Mouse (Mus musculus) small intestine, adult 2 months (tissue): Measurements from ENCODE around the gene Uvrag. TPM values are rescaled to one million over a fixed set of nuclear protein-coding genes. Genes with fewer than 3 reads are reported as not detected.

Source experiments
- H3K27ac ChIP-seq: fragments of 200-500 bp; 2 replicates; pipeline ENCODE4 v1.5.1; 2012; ENCODE audit warnings: low read depth, low read length, control low read depth, inconsistent platforms; ENCODE audit not compliant: insufficient read depth
- H3K27me3 ChIP-seq: fragments of 200-500 bp; 2 replicates; pipeline ENCODE4 v1.6.1; 2012; ENCODE audit warnings: mild to moderate bottlenecking, moderate library complexity, low read length, inconsistent platforms; ENCODE audit not compliant: control insufficient read depth, insufficient read depth
- H3K36me3 ChIP-seq: fragments of 200-500 bp; 2 replicates; pipeline ENCODE4 v1.6.1; 2012; ENCODE audit warnings: mild to moderate bottlenecking, low read length, control low read depth, inconsistent platforms; ENCODE audit not compliant: control insufficient read depth, insufficient read depth
- H3K4me1 ChIP-seq: fragments of 200-500 bp; 2 replicates; pipeline ENCODE4 v1.6.1; 2012; ENCODE audit warnings: low read length, inconsistent platforms, mixed read lengths; ENCODE audit not compliant: control insufficient read depth, insufficient read depth, insufficient read length
- H3K4me3 ChIP-seq: fragments of 200-500 bp; 2 replicates; pipeline ENCODE4 v1.5.1; 2012; ENCODE audit warnings: low read depth, mild to moderate bottlenecking, control low read depth, inconsistent platforms, low read length, moderate library complexity
- CTCF ChIP-seq: fragments of 200-500 bp; IDR thresholded peaks from 2 replicates; pipeline ENCODE4 v1.5.1; 2012; ENCODE audit warnings: low read depth, mild to moderate bottlenecking, control low read depth, inconsistent platforms, low read length, moderate library complexity, mixed read lengths; ENCODE audit not compliant: insufficient replicate concordance, insufficient read length; ENCODE audit errors: extremely low read depth
- POLR2A ChIP-seq: fragments of 200-500 bp; IDR thresholded peaks from 2 replicates; pipeline ENCODE4 v1.6.1; 2012; ENCODE audit warnings: low read depth, mild to moderate bottlenecking, control low read depth, inconsistent platforms, low read length, moderate library complexity
- WGBS: fragments of 180-500 bp; shearing (Covaris S2); methylation state at CpG from one replicate; pipeline ENCODE4 v1.1.7; 2018; 5-methylcytosine and 5-hydroxymethylcytosine counted together
- polyA plus RNA-seq: library from polyadenylated mRNA; depleted of rRNA; stranded (reverse); fragments of >200 nt; gene quantifications from 2 replicates; pipeline ENCODE4 v1.2.3, GENCODE M21; 2012

Gene Uvrag
- polyA plus RNA-seq, 1 experiment = 28.2 TPM

- H3K4me1 ChIP-seq = no peaks in the 10 kb centered on the region
- H3K36me3 ChIP-seq = no peaks in the 10 kb centered on the region
- 58% methylated on average over 3 of the region's 3 CpGs for WGBS
- no peaks in the 10 kb centered on the region for H3K27me3 ChIP-seq
- no peak overlapping the region for H3K4me3 ChIP-seq
- no peak overlapping the region for H3K27ac ChIP-seq
- TF ChIP-seq POLR2A (no peak), CTCF (no peak)
Measured at GRCm38 (mm10) chr7:99049897-99050296, 91.0 kb downstream of the Uvrag start.

GRCm38 (mm10) chr7:99046545-99047206 lies 94.3 kb downstream of the Uvrag start:
- TF ChIP-seq POLR2A = no peak
- TF ChIP-seq CTCF = no peak
- WGBS = 75% methylated on average over 11 of the region's 11 CpGs
- H3K4me3 ChIP-seq = no peak overlapping the region
- H3K27me3 ChIP-seq = no peaks in the 10 kb centered on the region
- no peak overlapping the region for H3K27ac ChIP-seq
- H3K36me3 ChIP-seq = no peaks in the 10 kb centered on the region
- 0 out of 2 replicates have a peak, but pooled peaks cover 2% of the 10 kb centered on the region for H3K4me1 ChIP-seq

- WGBS = 82% methylated on average over 6 of the region's 6 CpGs
- Histone ChIP-seq H3K27ac (no peak overlapping the region), H3K4me3 (no peak overlapping the region), H3K27me3 (no peaks in the 10 kb centered on the region), H3K4me1 (0 out of 2 replicates have a peak, but pooled peaks cover 2% of the 10 kb centered on the region), H3K36me3 (no peaks in the 10 kb centered on the region)
- TF ChIP-seq CTCF = no peak
- no peak for TF ChIP-seq POLR2A
Measured at GRCm38 (mm10) chr7:99045525-99045924, 95.4 kb downstream of the Uvrag start.

- Histone ChIP-seq H3K27ac (no peak overlapping the region), H3K4me3 (no peak overlapping the region), H3K4me1 (0 out of 2 replicates have a peak, but pooled peaks cover 2% of the 10 kb centered on the region), H3K36me3 (no peaks in the 10 kb centered on the region), H3K27me3 (no peaks in the 10 kb centered on the region)
- no peak for TF ChIP-seq POLR2A
- 76% methylated on average over 7 of the region's 7 CpGs for WGBS
Measured at GRCm38 (mm10) chr7:99043923-99044322, 97.0 kb downstream of the Uvrag start.

DNA sequence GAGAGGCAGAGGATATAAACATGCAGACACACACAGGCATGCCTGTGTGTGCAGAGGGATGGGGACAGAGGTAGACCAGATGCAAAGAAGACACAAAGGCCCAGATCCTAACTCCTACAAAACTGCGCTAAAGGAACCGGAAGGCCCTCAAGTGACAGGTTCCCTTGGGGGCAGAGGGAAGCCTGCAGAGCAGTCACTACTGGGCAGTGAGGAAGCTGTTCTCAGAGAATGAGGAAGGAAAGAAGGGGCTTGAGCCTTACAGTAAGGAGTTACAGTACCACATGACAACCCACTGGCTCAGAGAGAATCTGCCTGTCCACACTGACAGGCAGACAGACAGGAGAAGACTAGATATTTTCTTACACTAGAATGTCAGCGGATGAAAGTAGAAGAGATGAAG lies 97.6 kb downstream of the Uvrag start:
- 0 out of 2 replicates have a peak, but pooled peaks cover 2% of the 10 kb centered on the region for H3K4me1 ChIP-seq
- no peak for TF ChIP-seq CTCF
- TF ChIP-seq POLR2A = no peak
- no peak overlapping the region for H3K4me3 ChIP-seq
- H3K36me3 ChIP-seq = no peaks in the 10 kb centered on the region
- 92% methylated on average over 3 of the region's 3 CpGs for WGBS
- no peaks in the 10 kb centered on the region for H3K27me3 ChIP-seq
- H3K27ac ChIP-seq = no peak overlapping the region

GRCm38 (mm10) chr7:99041818-99042217 lies 99.1 kb downstream of the Uvrag start:
- Histone ChIP-seq H3K4me1 (0 out of 2 replicates have a peak, but pooled peaks cover 2% of the 10 kb centered on the region), H3K4me3 (no peak overlapping the region), H3K27me3 (no peaks in the 10 kb centered on the region), H3K27ac (no peak overlapping the region), H3K36me3 (no peaks in the 10 kb centered on the region)
- TF ChIP-seq POLR2A = no peak
- TF ChIP-seq CTCF = no peak
- WGBS = 77% methylated on average over 9 of the region's 9 CpGs

DNA sequence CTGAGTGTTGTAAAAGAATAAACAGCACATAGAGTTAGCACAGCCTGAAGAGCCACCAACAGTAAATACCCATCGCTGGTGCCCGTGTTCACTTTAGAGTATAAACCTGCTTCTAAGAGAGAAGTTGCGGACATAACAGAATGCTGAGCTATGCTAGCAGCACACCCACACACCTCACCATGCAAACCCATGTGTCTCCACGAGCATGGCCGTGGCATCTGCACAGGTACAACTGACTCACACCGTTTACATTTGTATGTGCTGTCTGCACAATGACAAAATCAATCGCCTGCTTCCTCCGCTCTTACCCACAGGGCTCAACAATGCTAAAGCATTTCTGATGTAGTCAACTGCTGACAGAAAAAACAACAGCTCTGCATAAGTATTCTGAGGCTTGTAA lies 101.0 kb downstream of the Uvrag start:
- Histone ChIP-seq H3K27ac (no peak overlapping the region), H3K4me3 (no peak overlapping the region), H3K36me3 (no peaks in the 10 kb centered on the region), H3K27me3 (no peaks in the 10 kb centered on the region), H3K4me1 (0 out of 2 replicates have a peak, but pooled peaks cover 2% of the 10 kb centered on the region)
- TF ChIP-seq POLR2A (no peak), CTCF (no peak)
- WGBS = 86% methylated on average over 8 of the region's 8 CpGs

- TF ChIP-seq CTCF (no peak), POLR2A (no peak)
- Histone ChIP-seq H3K27ac (no peak overlapping the region), H3K27me3 (no peaks in the 10 kb centered on the region), H3K4me3 (no peak overlapping the region), H3K36me3 (0 out of 2 replicates have a peak, but pooled peaks cover 4% of the 10 kb centered on the region), H3K4me1 (peaks cover 4% of the 10 kb centered on the region; the same call in 1 of the 2 replicates)
- WGBS = 74% methylated on average over 8 of the region's 8 CpGs
Measured at GRCm38 (mm10) chr7:99036284-99036683, 104.7 kb downstream of the Uvrag start.
